In genomic region chr17:4840123-4840522, GRCm38 (mm10) we compare ENCODE assay signal across 22 mouse cellular contexts.
DNase-seq lines count a peak whose midpoint lies in the region; ATAC-seq lines count a peak whose summit lies in the region.
"Had no signal": no experiment of that assay in that cellular context is flagged by ENCODE, and none has a peak within 500 bp of the region (broad histone marks: within the 10 kb centered on the region; RNA-seq: fewer than 3 reads in every experiment).

No protein-coding gene starts in this region.

- no peaks in the 10 kb centered on the region for H3K36me3 ChIP-seq in liver, embryonic 12.5 days
- H3K36me3 ChIP-seq in midbrain, embryonic 16.5 days (ENCODE audit: control insufficient read depth, insufficient read depth, low read length), result no peaks in the 10 kb centered on the region
- H3K36me3 ChIP-seq: embryonic facial prominence, embryonic 13.5 days; embryonic facial prominence, embryonic 15.5 days; forebrain, embryonic 15.5 days had no signal

- intact Hi-C loops in left cerebral cortex, postnatal 4 days (cut with DNase I), result no loop called here

- no peak overlapping the region for H3K4me3 ChIP-seq in liver, embryonic 12.5 days
- no peak overlapping the region for H3K4me3 ChIP-seq in midbrain, embryonic 16.5 days (ENCODE audit: low read depth, low read length)
- H3K4me3 ChIP-seq: embryonic facial prominence, embryonic 13.5 days; embryonic facial prominence, embryonic 15.5 days; erythroblast, embryonic 14.5 days; forebrain, embryonic 13.5 days; forebrain, embryonic 15.5 days had no signal

- no peaks in the 10 kb centered on the region for H3K9me3 ChIP-seq in liver, embryonic 12.5 days (replicated peaks)
- H3K9me3 ChIP-seq in midbrain, embryonic 16.5 days (replicated peaks; ENCODE audit: control insufficient read depth, low read length, poor library complexity, severe bottlenecking), result no peaks in the 10 kb centered on the region
- H3K9me3 ChIP-seq: embryonic facial prominence, embryonic 13.5 days; embryonic facial prominence, embryonic 15.5 days; forebrain, embryonic 13.5 days; forebrain, embryonic 15.5 days had no signal

- WGBS in liver, embryonic 12.5 days (ENCODE audit: insufficient replicate concordance), result 76% methylated on average over 3 of the region's 3 CpGs
- 91% methylated on average over 3 of the region's 3 CpGs for WGBS in midbrain, embryonic 16.5 days

- no peak overlapping the region for H3K4me2 ChIP-seq in liver, embryonic 12.5 days
- no peak overlapping the region for H3K4me2 ChIP-seq in midbrain, embryonic 16.5 days (ENCODE audit: low read length)
- H3K4me2 ChIP-seq: embryonic facial prominence, embryonic 13.5 days; embryonic facial prominence, embryonic 15.5 days; forebrain, embryonic 13.5 days; forebrain, embryonic 15.5 days had no signal

- no peaks in the 10 kb centered on the region for H3K4me1 ChIP-seq in liver, embryonic 12.5 days
- H3K4me1 ChIP-seq in midbrain, embryonic 16.5 days (ENCODE audit: control insufficient read depth, insufficient read depth, low read length), result no peaks in the 10 kb centered on the region
- H3K4me1 ChIP-seq: embryonic facial prominence, embryonic 13.5 days; embryonic facial prominence, embryonic 15.5 days; forebrain, embryonic 13.5 days; forebrain, embryonic 15.5 days had no signal

- peak; percentile 49; the same call in 1 of the 2 replicates for ATAC-seq in megakaryocyte, adult 5-6 weeks (ENCODE audit: poor library complexity, severe bottlenecking)
- no peak for ATAC-seq in liver, embryonic 12.5 days
- no peak for ATAC-seq in midbrain, embryonic 16.5 days
- ATAC-seq: forebrain, embryonic 13.5 days; forebrain, embryonic 15.5 days; forebrain, postnatal 0 days had no signal

- peak; percentile 4 for DNase-seq in urinary bladder, postnatal 14 days (ENCODE audit: low spot score)
- DNase-seq in urinary bladder, postnatal 10 days (ENCODE audit: low spot score), result no peak
- peak; percentile 90 for DNase-seq in gonadal fat pad, adult 2 months (ENCODE audit: low read depth)
- DNase-seq in left cerebral cortex, postnatal 4 days, result no peak
- DNase-seq: adrenal gland, adult 8-10 months; adrenal gland, postnatal 14 days; adrenal gland, postnatal 36 days; cerebellum, adult 11-12 months; cerebellum, adult 2 months; cerebellum, adult 9-10 months; cerebellum, postnatal 10 days; cerebellum, postnatal 25 days; embryo, embryonic 11 days; forebrain, postnatal 0 days had no signal

- H3K9ac ChIP-seq in liver, embryonic 12.5 days, result no peak overlapping the region
- no peak overlapping the region for H3K9ac ChIP-seq in midbrain, embryonic 16.5 days (ENCODE audit: low read depth, low read length)
- H3K9ac ChIP-seq: embryonic facial prominence, embryonic 13.5 days; embryonic facial prominence, embryonic 15.5 days; forebrain, embryonic 13.5 days; forebrain, embryonic 15.5 days; forebrain, postnatal 0 days had no signal

- H3K27ac ChIP-seq in liver, embryonic 12.5 days, result no peak overlapping the region
- H3K27ac ChIP-seq in midbrain, embryonic 16.5 days (ENCODE audit: low read length), result no peak overlapping the region
- H3K27ac ChIP-seq: embryonic facial prominence, embryonic 13.5 days; embryonic facial prominence, embryonic 15.5 days; forebrain, embryonic 13.5 days; forebrain, embryonic 15.5 days had no signal

- no peaks in the 10 kb centered on the region for H3K27me3 ChIP-seq in liver, embryonic 12.5 days (replicated peaks)
- H3K27me3 ChIP-seq in midbrain, embryonic 16.5 days (ENCODE audit: control insufficient read depth, insufficient read depth, low read depth, low read length), result no peaks in the 10 kb centered on the region
- H3K27me3 ChIP-seq: embryonic facial prominence, embryonic 13.5 days; embryonic facial prominence, embryonic 15.5 days; forebrain, embryonic 13.5 days; forebrain, embryonic 15.5 days had no signal

Comparison
In these comparisons a context has a peak if more than half of its experiments do, and no peak if none do; other contexts are left out.
1. DNase-seq: peak in urinary bladder, postnatal 14 days (single experiment) and gonadal fat pad, adult 2 months (single experiment); none in urinary bladder, postnatal 10 days (single experiment) and left cerebral cortex, postnatal 4 days (single experiment).